Mouse (Mus musculus): ENCODE results near the gene Nrxn3. TPM values are rescaled to one million over a fixed set of nuclear protein-coding genes. Genes with fewer than 3 reads are reported as not detected.
A peak's percentile ranks its signal among the peaks of the same experiment; 100 is the strongest.

Nrxn3 gene
- polyA plus RNA-seq, 1 experiment = 3.0 TPM

DNA sequence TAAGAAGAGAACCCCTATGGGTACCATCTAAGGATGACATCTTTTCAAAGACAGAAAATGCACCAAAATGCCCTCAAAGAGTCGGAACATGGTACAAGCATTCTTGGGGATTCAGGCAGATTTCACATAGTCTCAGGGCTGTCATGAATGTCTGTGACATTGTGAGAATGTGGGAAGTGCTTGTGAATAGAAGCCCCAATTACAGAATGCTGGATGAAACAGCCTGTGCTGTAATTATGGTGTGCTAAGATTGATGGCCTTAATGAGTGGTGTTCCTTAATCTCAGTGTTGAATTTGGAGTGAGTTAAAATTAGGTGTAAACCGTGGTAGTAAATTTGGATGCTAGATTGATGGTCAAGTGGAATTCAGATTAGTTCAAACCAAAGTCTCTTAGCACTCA is 1287.6 kb downstream of the Nrxn3 start:
- H3K27me3 ChIP-seq (ENCODE audit: control insufficient read depth, insufficient read depth, insufficient read length) = no peaks in the 10 kb centered on the region
- H3ac ChIP-seq (ENCODE audit: control insufficient read depth, insufficient read length) = no peak overlapping the region
- H3K79me2 ChIP-seq (ENCODE audit: control insufficient read depth, insufficient read depth) = no peaks in the 10 kb centered on the region
- no peak overlapping the region for H3K4me3 ChIP-seq
- H3K36me3 ChIP-seq (ENCODE audit: control insufficient read depth, insufficient read depth) = no peaks in the 10 kb centered on the region
- TF ChIP-seq TCF3 (IDR thresholded peaks at IDR 0.05; ENCODE audit: insufficient read length, low read depth) = no peak
- no peak for TF ChIP-seq E2F4 (IDR thresholded peaks at IDR 0.05; ENCODE audit: insufficient read depth)
- TF ChIP-seq POLR2A (IDR thresholded peaks at IDR 0.05; ENCODE audit: insufficient read length, low read depth) = no peak
- no peak overlapping the region for H3K4me2 ChIP-seq (ENCODE audit: low read depth)

DNA sequence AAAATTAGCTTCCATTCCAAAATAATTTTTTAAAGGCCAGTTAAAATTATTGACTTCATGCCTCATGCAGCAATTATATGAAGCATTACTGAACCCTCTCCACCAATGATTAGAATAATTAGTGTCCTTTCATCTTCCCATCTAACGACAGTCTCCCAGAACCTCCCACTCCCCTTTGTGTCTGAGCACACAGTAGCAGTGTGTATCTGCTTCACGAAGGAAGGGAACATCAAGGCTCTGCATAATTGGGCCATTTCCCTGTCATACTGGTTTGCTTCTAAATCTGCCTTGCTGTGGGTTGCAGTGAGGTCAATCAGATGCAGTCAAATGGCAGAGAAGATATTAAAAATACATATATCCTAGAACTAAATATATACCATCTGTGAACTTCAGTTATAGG is 1291.3 kb downstream of the Nrxn3 start:
- TF ChIP-seq TCF12 (IDR thresholded peaks at IDR 0.05; ENCODE audit: insufficient read depth, poor library complexity, severe bottlenecking) (no peak), SRF (IDR thresholded peaks at IDR 0.05; ENCODE audit: control insufficient read depth, insufficient read length, low read depth) (no peak), MYOG (IDR thresholded peaks at IDR 0.05; ENCODE audit: control insufficient read depth in 1 of 3, insufficient read depth in 1 of 3, insufficient read length in 2 of 3, low read depth in 2 of 3) (no peak), REST (IDR thresholded peaks at IDR 0.05; ENCODE audit: insufficient read depth, insufficient read length) (no peak), POLR2A (IDR thresholded peaks at IDR 0.05; ENCODE audit: insufficient read length, low read depth) (no peak), E2F4 (IDR thresholded peaks at IDR 0.05; ENCODE audit: insufficient read depth) (no peak), MAX (IDR thresholded peaks at IDR 0.05; ENCODE audit: low read depth) (no peak), USF1 (IDR thresholded peaks at IDR 0.05; ENCODE audit: low read depth) (no peak), MYOD1 (IDR thresholded peaks at IDR 0.05; ENCODE audit: control insufficient read depth in 1 of 3, insufficient read length in 2 of 3, low read depth in 2 of 3) (no peak), CEBPB (IDR thresholded peaks at IDR 0.05; ENCODE audit: insufficient read depth, poor library complexity, severe bottlenecking) (no peak), TCF3 (IDR thresholded peaks at IDR 0.05; ENCODE audit: insufficient read length, low read depth) (no peak), POLR2AphosphoS2 (IDR thresholded peaks at IDR 0.05; ENCODE audit: insufficient read length, low read depth) (no peak)
- H3K4me3 ChIP-seq = no peak overlapping the region
- H3K36me3 ChIP-seq (ENCODE audit: control insufficient read depth, insufficient read depth) = no peaks in the 10 kb centered on the region
- H3K4me2 ChIP-seq (ENCODE audit: low read depth) = no peak overlapping the region
- H3K27me3 ChIP-seq (ENCODE audit: control insufficient read depth, insufficient read depth, insufficient read length) = no peaks in the 10 kb centered on the region
- no peak overlapping the region for H3ac ChIP-seq (ENCODE audit: control insufficient read depth, insufficient read length)
- H3K79me2 ChIP-seq (ENCODE audit: control insufficient read depth, insufficient read depth) = no peaks in the 10 kb centered on the region

DNA sequence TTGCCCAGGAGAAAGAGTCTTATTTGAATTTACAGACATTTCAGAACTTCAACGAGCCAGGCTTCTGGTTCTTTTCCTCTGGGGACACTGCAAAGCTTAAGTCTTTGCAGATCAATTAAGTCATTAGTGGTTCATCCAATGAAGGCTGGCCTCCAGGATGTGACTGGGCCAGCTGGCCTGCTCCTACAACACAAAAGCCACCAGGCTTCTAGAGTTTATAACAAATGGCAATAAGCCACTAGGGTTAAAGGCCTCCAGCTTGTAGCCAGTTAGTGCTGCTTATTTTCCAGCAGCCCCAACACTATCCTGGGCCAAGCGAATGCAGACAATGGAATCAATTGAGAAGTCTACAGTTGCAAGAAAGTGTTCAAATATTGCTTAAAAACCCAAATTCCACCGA is 1304.3 kb downstream of the Nrxn3 start:
- Histone ChIP-seq H3K4me2 (ENCODE audit: low read depth) (no peak overlapping the region), H3ac (ENCODE audit: control insufficient read depth, insufficient read length) (no peak overlapping the region)
- TF ChIP-seq E2F4 (IDR thresholded peaks at IDR 0.05; ENCODE audit: insufficient read depth) = no peak
- no peak for TF ChIP-seq MYOG (IDR thresholded peaks at IDR 0.05; ENCODE audit: control insufficient read depth in 1 of 3, insufficient read depth in 1 of 3, insufficient read length in 2 of 3, low read depth in 2 of 3)
- no peak for TF ChIP-seq TCF12 (IDR thresholded peaks at IDR 0.05; ENCODE audit: insufficient read depth, poor library complexity, severe bottlenecking)
- no peak for TF ChIP-seq CEBPB (IDR thresholded peaks at IDR 0.05; ENCODE audit: insufficient read depth, poor library complexity, severe bottlenecking)
- TF ChIP-seq MYOD1 (IDR thresholded peaks at IDR 0.05; ENCODE audit: control insufficient read depth in 1 of 3, insufficient read length in 2 of 3, low read depth in 2 of 3) = no peak
- TF ChIP-seq REST (IDR thresholded peaks at IDR 0.05; ENCODE audit: insufficient read depth, insufficient read length) = no peak
- TF ChIP-seq USF1 (IDR thresholded peaks at IDR 0.05; ENCODE audit: low read depth) = no peak
- no peak for TF ChIP-seq SRF (IDR thresholded peaks at IDR 0.05; ENCODE audit: control insufficient read depth, insufficient read length, low read depth)
- no peak for TF ChIP-seq POLR2A (IDR thresholded peaks at IDR 0.05; ENCODE audit: insufficient read length, low read depth)
- no peak for TF ChIP-seq MAX (IDR thresholded peaks at IDR 0.05; ENCODE audit: low read depth)
- no peak for TF ChIP-seq POLR2AphosphoS2 (IDR thresholded peaks at IDR 0.05; ENCODE audit: insufficient read length, low read depth)
- no peak for TF ChIP-seq TCF3 (IDR thresholded peaks at IDR 0.05; ENCODE audit: insufficient read length, low read depth)

DNA sequence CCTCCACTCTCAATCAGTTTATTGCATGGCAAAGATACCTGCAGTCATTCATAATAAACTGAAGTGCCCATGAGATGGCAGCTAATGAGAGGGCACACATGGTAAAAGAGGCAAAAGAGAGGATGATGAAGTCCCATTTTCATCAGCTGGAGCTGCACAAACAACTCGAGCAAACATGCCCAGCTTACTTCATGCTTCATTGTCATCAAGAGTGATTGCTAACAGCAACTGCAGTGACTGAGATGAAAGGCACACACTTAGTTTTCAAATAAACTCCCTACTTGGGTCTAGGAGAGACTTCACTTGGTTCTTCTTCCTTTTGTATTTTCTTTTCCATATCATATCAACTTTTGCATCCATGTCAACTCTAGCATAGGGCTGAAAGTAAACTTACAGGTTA is 1318.4 kb downstream of the Nrxn3 start:
- Histone ChIP-seq H3K36me3 (ENCODE audit: control insufficient read depth, insufficient read depth) (no peaks in the 10 kb centered on the region), H3K4me3 (no peak overlapping the region), H3K79me2 (ENCODE audit: control insufficient read depth, insufficient read depth) (no peaks in the 10 kb centered on the region), H3K27me3 (ENCODE audit: control insufficient read depth, insufficient read depth, insufficient read length) (no peaks in the 10 kb centered on the region), H3ac (ENCODE audit: control insufficient read depth, insufficient read length) (no peak overlapping the region), H3K4me2 (ENCODE audit: low read depth) (no peak overlapping the region)
- TF ChIP-seq SRF (IDR thresholded peaks at IDR 0.05; ENCODE audit: control insufficient read depth, insufficient read length, low read depth) (no peak), MYOD1 (IDR thresholded peaks at IDR 0.05; ENCODE audit: control insufficient read depth in 1 of 3, insufficient read length in 2 of 3, low read depth in 2 of 3) (peak; percentile 54 to 78 (median 63))

More for the DNA sequence above, 1304.3 kb downstream of the Nrxn3 start:
- H3K4me3 ChIP-seq = no peak overlapping the region
- no peaks in the 10 kb centered on the region for H3K36me3 ChIP-seq (ENCODE audit: control insufficient read depth, insufficient read depth)
- H3K79me2 ChIP-seq (ENCODE audit: control insufficient read depth, insufficient read depth) = no peaks in the 10 kb centered on the region
- no peaks in the 10 kb centered on the region for H3K27me3 ChIP-seq (ENCODE audit: control insufficient read depth, insufficient read depth, insufficient read length)

DNA sequence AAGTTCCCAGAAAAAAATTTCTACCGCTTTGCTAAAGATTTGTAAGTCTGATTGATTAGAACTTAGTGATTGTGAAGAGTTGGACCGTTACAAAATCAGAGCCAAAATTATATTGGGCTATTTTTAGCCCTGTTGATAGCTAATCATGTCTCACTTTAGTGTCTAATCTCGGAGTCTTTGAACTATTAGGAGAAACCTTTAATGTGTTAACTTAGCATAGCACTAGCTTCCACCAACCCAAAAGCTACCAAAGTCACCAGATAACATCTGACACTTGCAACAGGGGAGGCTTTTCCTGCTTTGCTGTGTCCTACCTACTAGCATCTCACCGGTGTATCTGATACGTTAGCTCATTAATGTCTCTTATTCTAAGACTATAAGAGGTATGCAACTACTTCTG is 1333.6 kb downstream of the Nrxn3 start:
- Histone ChIP-seq H3K27me3 (ENCODE audit: control insufficient read depth, insufficient read depth, insufficient read length) (no peaks in the 10 kb centered on the region), H3K79me2 (ENCODE audit: control insufficient read depth, insufficient read depth) (no peaks in the 10 kb centered on the region), H3K4me3 (no peak overlapping the region), H3K4me2 (ENCODE audit: low read depth) (no peak overlapping the region), H3ac (ENCODE audit: control insufficient read depth, insufficient read length) (no peak overlapping the region), H3K36me3 (ENCODE audit: control insufficient read depth, insufficient read depth) (no peaks in the 10 kb centered on the region)
- no peak for TF ChIP-seq POLR2AphosphoS2 (IDR thresholded peaks at IDR 0.05; ENCODE audit: insufficient read length, low read depth)
- no peak for TF ChIP-seq POLR2A (IDR thresholded peaks at IDR 0.05; ENCODE audit: insufficient read length, low read depth)
- TF ChIP-seq TCF3 (IDR thresholded peaks at IDR 0.05; ENCODE audit: insufficient read length, low read depth) = no peak
- no peak for TF ChIP-seq MAX (IDR thresholded peaks at IDR 0.05; ENCODE audit: low read depth)
- no peak for TF ChIP-seq USF1 (IDR thresholded peaks at IDR 0.05; ENCODE audit: low read depth)
- TF ChIP-seq CEBPB (IDR thresholded peaks at IDR 0.05; ENCODE audit: insufficient read depth, poor library complexity, severe bottlenecking) = no peak
- TF ChIP-seq E2F4 (IDR thresholded peaks at IDR 0.05; ENCODE audit: insufficient read depth) = no peak
